8 mouse cellular contexts compared by ENCODE assay signal in genomic region chr5:138618353-138618752, GRCm38 (mm10). TPM values are rescaled to one million over a fixed set of nuclear protein-coding genes. Genes with fewer than 3 reads are reported as not detected.
A peak's percentile ranks its signal among the peaks of the same experiment; 100 is the strongest.
DNase-seq lines count a peak whose midpoint lies in the region; ATAC-seq and TF ChIP-seq lines count a peak whose summit lies in the region.

No protein-coding gene starts in this region.

- H3K36me3 ChIP-seq in erythroblast, embryonic 14.5 days (ENCODE audit: control insufficient read depth), result peaks cover 48% of the 10 kb centered on the region
- peaks cover 38% of the 10 kb centered on the region for H3K36me3 ChIP-seq in liver, embryonic 13.5 days

- no peak overlapping the region for H3K27ac ChIP-seq in embryonic fibroblast, embryonic 13.5 days (ENCODE audit: insufficient read depth, low read length)
- H3K27ac ChIP-seq in liver, embryonic 13.5 days, result no peak overlapping the region

- WGBS in liver, embryonic 13.5 days (ENCODE audit: insufficient replicate concordance), result 79% methylated on average over 1 of the region's 1 CpGs

- peaks cover 31% of the 10 kb centered on the region for H3K4me1 ChIP-seq in erythroblast, embryonic 14.5 days (ENCODE audit: control insufficient read depth)
- H3K4me1 ChIP-seq in embryonic fibroblast, embryonic 13.5 days (ENCODE audit: control insufficient read depth, insufficient read depth, low read length), result no peaks in the 10 kb centered on the region; the same call in 1 of the 2 replicates
- H3K4me1 ChIP-seq in liver, embryonic 13.5 days (replicated peaks), result peaks cover 21% of the 10 kb centered on the region

- peak overlapping the region; percentile 98 for H3K4me3 ChIP-seq in erythroblast, embryonic 14.5 days (replicated peaks)
- peak overlapping the region; percentile 13; the same call in 1 of the 2 replicates for H3K4me3 ChIP-seq in embryonic fibroblast, embryonic 13.5 days (ENCODE audit: insufficient read depth, low read length)
- peak overlapping the region; percentile 89 for H3K4me3 ChIP-seq in liver, embryonic 13.5 days (replicated peaks)

- TF ChIP-seq POLR2A in embryonic fibroblast, embryonic 13.5 days (IDR thresholded peaks at IDR 0.05; ENCODE audit: low read depth, low read length), result no peak

- no peak for ATAC-seq in erythroblast, adult 5-6 weeks (replicated peaks; ENCODE audit: low FRiP score, poor library complexity, severe bottlenecking)
- ATAC-seq in liver, embryonic 13.5 days (ENCODE audit: low read depth), result no peak

- peaks cover 4% of the 10 kb centered on the region; the same call in 1 of the 2 replicates for H3K9me3 ChIP-seq in erythroblast, embryonic 14.5 days (ENCODE audit: control insufficient read depth, low read length)
- H3K9me3 ChIP-seq in liver, embryonic 13.5 days (replicated peaks), result no peaks in the 10 kb centered on the region

- no peaks in the 10 kb centered on the region for H3K27me3 ChIP-seq in erythroblast, embryonic 14.5 days (ENCODE audit: control insufficient read depth)
- no peaks in the 10 kb centered on the region for H3K27me3 ChIP-seq in liver, embryonic 13.5 days

- peak overlapping the region; percentile 88; the same call in 1 of the 2 replicates for H3K9ac ChIP-seq in liver, embryonic 13.5 days

- DNase-seq in 416B (ENCODE audit: low read depth), result peak; percentile 23
- no peak for DNase-seq in liver, embryonic 13.5 days
- DNase-seq in thymus, postnatal 25 days, result peak; percentile 25
- no peak for DNase-seq in layer of hippocampus, postnatal 10 days (ENCODE audit: low spot score in 2 of 2)
- DNase-seq in gastrocnemius, adult 18-20 months (ENCODE audit: low spot score), result no peak

- peak; percentile 12; the same call in 1 of the 2 replicates for TF ChIP-seq CTCF in embryonic fibroblast, embryonic 13.5 days (IDR thresholded peaks at IDR 0.05; ENCODE audit: borderline replicate concordance, insufficient read depth, low read length)

- H3K4me2 ChIP-seq in liver, embryonic 13.5 days, result peak overlapping the region; percentile 66

RNA-seq across cellular contexts. Expression of gene Zfp68, which starts 1.2 kb away (rescaled TPM):
- polyA plus RNA-seq in erythroblast, embryonic 14.5 days (2012), result 0.05 and 0.06 TPM in 2 replicates
- 6.3 and 17.1 TPM in 2 replicates for total RNA-seq in erythroblast, adult 5-6 weeks (2015; ENCODE audit: low replicate concordance)
- 14.3 and 20.9 TPM in 2 replicates for total RNA-seq in erythroblast, adult 5-6 weeks (2017; ENCODE audit: low replicate concordance)
- 33.0 and 54.1 TPM in 2 replicates for polyA plus RNA-seq in embryonic fibroblast, embryonic 13.5 days (2011; ENCODE audit: insufficient read length, low read depth, missing spikeins)
- polyA plus RNA-seq in liver, embryonic 13.5 days (2015; fragmentation: Nextera tagmentation; extraction: Ambion mirVana), result 17.3 and 20.6 TPM in 2 replicates
- total RNA-seq in layer of hippocampus, postnatal 10 days (2021), result 10 to 100 TPM; 33.1 to 35.3 TPM
- 10 to 100 TPM; 14.6 to 15.5 TPM for total RNA-seq in gastrocnemius, adult 18-20 months (2021)

RNA-seq across cellular contexts. Expression of gene A430033K04Rik, which starts 4.3 kb away (rescaled TPM):
- polyA plus RNA-seq in erythroblast, embryonic 14.5 days (2012), result 0.01 and 0.03 TPM in 2 replicates
- 1.3 and 4.4 TPM in 2 replicates for total RNA-seq in erythroblast, adult 5-6 weeks (2015; ENCODE audit: low replicate concordance)
- 1.6 and 5.9 TPM in 2 replicates for total RNA-seq in erythroblast, adult 5-6 weeks (2017; ENCODE audit: low replicate concordance)
- 5.1 and 7.9 TPM in 2 replicates for polyA plus RNA-seq in embryonic fibroblast, embryonic 13.5 days (2011; ENCODE audit: insufficient read length, low read depth, missing spikeins)
- polyA plus RNA-seq in liver, embryonic 13.5 days (2015; fragmentation: Nextera tagmentation; extraction: Ambion mirVana), result 3.5 and 4.6 TPM in 2 replicates
- 10 to 100 TPM; 12.5 to 13.6 TPM for total RNA-seq in layer of hippocampus, postnatal 10 days (2021)
- 1 to 10 TPM; 2.1 to 2.4 TPM for total RNA-seq in gastrocnemius, adult 18-20 months (2021)

RNA-seq across cellular contexts. Expression of gene 1700123K08Rik, which starts 53.8 kb away (rescaled TPM):
- not detected in 2 replicates for polyA plus RNA-seq in erythroblast, embryonic 14.5 days (2012)
- not detected in 2 replicates for total RNA-seq in erythroblast, adult 5-6 weeks (2015; ENCODE audit: low replicate concordance)
- total RNA-seq in erythroblast, adult 5-6 weeks (2017; ENCODE audit: low replicate concordance), result not detected in 2 replicates
- polyA plus RNA-seq in embryonic fibroblast, embryonic 13.5 days (2011; ENCODE audit: insufficient read length, low read depth, missing spikeins), result not detected in 2 replicates
- polyA plus RNA-seq in liver, embryonic 13.5 days (2015; fragmentation: Nextera tagmentation; extraction: Ambion mirVana), result not detected in 2 replicates
- not detected for total RNA-seq in layer of hippocampus, postnatal 10 days (2021)
- not detected for total RNA-seq in gastrocnemius, adult 18-20 months (2021)

Comparison
In these comparisons a context has a peak if more than half of its experiments do, and no peak if none do; other contexts are left out.
1. H3K4me3 ChIP-seq: peak in every context shown above with its lines; median percentile 98 in erythroblast, embryonic 14.5 days; 89 in liver, embryonic 13.5 days; 13 in embryonic fibroblast, embryonic 13.5 days.
2. DNase-seq: peak in 416B (single experiment) and thymus, postnatal 25 days (single experiment); none in liver, embryonic 13.5 days (single experiment), layer of hippocampus, postnatal 10 days (0 of 2) and gastrocnemius, adult 18-20 months (single experiment).